Mouse (Mus musculus) liver, adult 2 months (tissue): ENCODE measurements around the gene Guca1b.

Source experiments
- CTCF ChIP-seq: fragments of 200-500 bp; IDR thresholded peaks from 2 replicates; pipeline ENCODE4 v1.5.1; 2011; ENCODE audit warnings: low read depth, low read length, control low read depth
- POLR2A ChIP-seq: fragments of 200-500 bp; IDR thresholded peaks from 2 replicates; pipeline ENCODE4 v1.6.1; 2011; ENCODE audit warnings: low read length, control low read depth; ENCODE audit not compliant: insufficient read depth; ENCODE audit errors: extremely low read depth

GRCm38 (mm10) chr17:47386649-47387048 lies 1.5 kb downstream of the Guca1b start:
- TF ChIP-seq CTCF, result peak; percentile 73
- TF ChIP-seq POLR2A, result no peak
